Mouse (Mus musculus): ENCODE measurements around the gene Comt.

Comt gene

DNA sequence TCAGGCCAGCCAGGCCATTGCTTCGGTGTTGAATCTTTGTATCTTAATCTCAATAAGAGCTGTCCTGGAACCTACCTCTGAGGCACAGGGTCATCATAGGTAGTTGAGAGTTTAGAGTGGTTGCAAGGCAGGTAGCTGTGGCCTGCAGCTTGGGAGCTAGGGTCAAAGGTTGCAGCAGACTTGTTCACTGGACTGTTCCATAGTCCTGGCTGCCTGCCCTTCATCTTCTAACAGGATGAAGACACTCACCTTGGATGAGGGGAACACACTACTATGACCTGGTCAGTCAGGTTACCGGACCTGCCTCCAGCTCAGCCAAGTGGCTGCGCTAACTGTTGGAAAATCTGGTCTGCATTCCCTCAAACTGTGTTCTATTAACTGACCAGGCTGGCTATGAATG lies 35.5 kb downstream of the Comt start:
- no peak for DNase-seq (ENCODE audit: low read depth in 1 of 2, low spot score in 2 of 2)

- no peak for DNase-seq (ENCODE audit: low read depth in 1 of 2, low spot score in 2 of 2)
Observed at GRCm38 (mm10) chr16:18390399-18390798, 36.3 kb downstream of the Comt start.

DNA sequence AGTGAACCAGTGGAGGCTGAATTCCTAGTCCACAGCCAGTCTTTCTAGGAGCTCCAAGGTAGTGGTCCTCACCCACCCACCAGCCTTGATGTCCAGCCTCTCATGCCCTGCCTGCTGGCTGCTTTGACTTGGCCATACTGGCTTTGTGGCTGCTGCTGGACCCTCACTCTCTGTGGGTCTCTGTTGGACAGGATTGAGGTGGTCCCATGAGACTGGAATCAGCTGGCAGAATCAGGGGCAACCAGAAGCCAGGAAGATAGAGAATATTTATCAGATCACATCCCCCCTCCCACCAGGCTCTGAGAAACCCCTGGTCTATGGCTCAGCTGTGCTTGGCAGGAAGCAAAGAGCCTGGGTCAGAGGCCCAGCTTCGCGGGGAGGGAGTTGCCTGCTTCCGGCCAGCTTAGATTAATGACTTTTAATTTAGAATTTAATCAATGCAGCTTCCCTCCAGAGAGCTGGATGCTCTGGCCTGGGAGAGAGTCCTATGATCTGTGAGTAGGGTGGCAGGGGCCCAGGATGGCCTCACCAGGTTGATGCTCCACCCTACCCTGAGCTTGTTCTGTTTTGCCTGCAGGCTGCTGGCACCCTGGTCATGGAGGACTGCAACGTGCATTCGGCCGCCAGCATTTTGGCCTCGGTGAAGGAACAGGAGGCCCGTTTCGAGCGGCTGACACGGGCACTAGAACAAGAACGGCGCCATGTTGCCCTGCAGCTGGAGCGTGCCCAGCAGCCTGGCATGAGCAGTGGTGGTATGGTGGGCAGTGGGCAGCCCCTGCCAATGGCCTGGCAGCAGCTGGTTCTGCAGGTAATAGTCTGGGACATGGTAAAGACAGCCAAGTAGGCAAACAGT lies 37.8 kb downstream of the Comt start:
- DNase-seq (ENCODE audit: low read depth in 1 of 2, low spot score in 2 of 2): no peak

- DNase-seq (ENCODE audit: low read depth in 1 of 2, low spot score in 2 of 2): no peak
Observed at GRCm38 (mm10) chr16:18387704-18388582, 38.7 kb downstream of the Comt start.

- no peak for DNase-seq (ENCODE audit: low read depth in 1 of 2, low spot score in 2 of 2)
Observed at GRCm38 (mm10) chr16:18386972-18387371, 39.7 kb downstream of the Comt start.

GRCm38 (mm10) chr16:18386451-18386850 lies 40.2 kb downstream of the Comt start:
- DNase-seq (ENCODE audit: low read depth in 1 of 2, low spot score in 2 of 2): no peak

DNA sequence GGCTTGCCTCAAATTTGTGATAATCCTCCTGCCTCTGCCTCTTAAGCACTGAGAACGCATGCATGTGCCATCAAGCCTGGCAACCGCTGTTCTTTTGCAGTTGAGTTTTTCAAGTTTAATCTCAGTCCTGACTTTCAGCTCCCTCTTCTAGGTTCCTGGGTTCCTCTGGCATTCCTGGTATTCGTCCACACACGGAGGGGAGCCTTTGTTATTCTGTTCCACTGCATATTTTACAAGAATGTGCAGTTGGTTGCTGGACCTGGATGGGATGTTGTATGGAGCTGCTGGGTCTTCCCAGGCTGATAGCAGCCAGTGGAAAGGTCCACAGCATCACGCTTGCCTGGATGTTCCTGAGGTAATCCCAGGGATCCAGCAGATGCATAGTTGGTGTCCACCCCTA lies 41.2 kb downstream of the Comt start:
- no peak for DNase-seq (ENCODE audit: low read depth in 1 of 2, low spot score in 2 of 2)

- DNase-seq (ENCODE audit: low read depth in 1 of 2, low spot score in 2 of 2): no peak
Observed at GRCm38 (mm10) chr16:18384659-18385058, 42.0 kb downstream of the Comt start.

- DNase-seq (ENCODE audit: low read depth in 1 of 2, low spot score in 2 of 2): no peak
Observed at GRCm38 (mm10) chr16:18384211-18384610, 42.4 kb downstream of the Comt start.

DNA sequence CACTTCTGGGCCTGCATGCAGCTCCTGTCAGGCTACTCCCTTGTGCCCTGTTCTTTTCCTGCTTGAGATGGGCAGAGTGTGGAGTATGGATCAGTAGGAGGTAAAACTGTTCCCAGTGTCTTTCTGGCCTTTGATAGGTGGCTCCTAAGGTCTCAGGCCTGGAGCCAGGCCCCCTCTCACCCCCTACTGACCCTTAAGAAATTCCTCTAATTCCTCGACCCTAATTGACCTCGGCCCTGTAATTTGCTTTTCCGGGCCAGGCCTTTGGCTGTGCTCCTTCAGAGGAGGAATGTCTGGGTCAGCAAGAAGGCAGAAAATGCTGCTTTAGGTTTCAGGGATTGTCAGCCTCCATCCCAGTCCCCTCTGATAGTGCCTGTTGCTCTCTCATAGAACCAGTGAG lies 42.9 kb downstream of the Comt start:
- DNase-seq (ENCODE audit: low read depth in 1 of 2, low spot score in 2 of 2): no peak

GRCm38 (mm10) chr16:18383045-18383726 lies 43.5 kb downstream of the Comt start:
- no peak for DNase-seq (ENCODE audit: low read depth in 1 of 2, low spot score in 2 of 2)

- DNase-seq (ENCODE audit: low read depth in 1 of 2, low spot score in 2 of 2): no peak
Observed at GRCm38 (mm10) chr16:18381621-18382258, 44.9 kb downstream of the Comt start.

GRCm38 (mm10) chr16:18380495-18381063 lies 46.1 kb downstream of the Comt start:
- no peak for DNase-seq (ENCODE audit: low read depth in 1 of 2, low spot score in 2 of 2)

- DNase-seq (ENCODE audit: low read depth in 1 of 2, low spot score in 2 of 2): no peak
Observed at GRCm38 (mm10) chr16:18379338-18380001, 47.2 kb downstream of the Comt start.

GRCm38 (mm10) chr16:18378489-18378888 lies 48.2 kb downstream of the Comt start:
- DNase-seq (ENCODE audit: low read depth in 1 of 2, low spot score in 2 of 2): no peak

- no peak for DNase-seq (ENCODE audit: low read depth in 1 of 2, low spot score in 2 of 2)
Observed at GRCm38 (mm10) chr16:18377203-18377602, 49.4 kb downstream of the Comt start.

DNA sequence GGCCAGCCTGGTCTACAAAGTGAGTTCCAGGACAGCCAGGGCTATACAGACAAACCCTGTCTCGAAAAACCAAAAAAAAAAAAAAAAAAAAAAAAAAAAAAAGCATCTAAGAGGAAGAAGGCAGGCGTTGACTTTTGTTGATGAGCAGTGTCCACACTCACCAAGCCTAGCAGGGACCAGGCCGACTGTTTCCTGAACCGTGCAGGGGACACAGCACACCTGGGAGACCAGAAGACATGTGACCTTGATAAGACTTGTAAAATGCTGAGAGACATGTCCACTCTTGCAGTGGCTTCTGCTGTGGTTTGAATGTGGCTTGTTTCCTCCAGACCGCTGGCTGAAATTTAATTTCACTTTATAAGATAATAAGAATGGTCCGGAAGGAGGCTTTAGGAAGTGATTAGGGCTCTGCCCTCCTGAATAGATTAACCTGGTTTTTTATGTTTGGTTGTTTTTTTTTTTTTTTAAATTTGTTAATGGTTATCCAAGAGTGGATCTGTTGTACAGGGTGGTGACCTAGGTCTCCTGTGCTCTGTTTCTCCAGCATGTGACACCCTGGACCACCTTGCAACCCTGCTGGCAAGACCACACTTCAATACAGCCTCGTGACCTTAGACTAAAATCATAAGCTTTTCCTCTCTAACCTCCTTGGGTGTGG lies 50.2 kb downstream of the Comt start:
- DNase-seq (ENCODE audit: low read depth in 1 of 2, low spot score in 2 of 2): no peak

DNA sequence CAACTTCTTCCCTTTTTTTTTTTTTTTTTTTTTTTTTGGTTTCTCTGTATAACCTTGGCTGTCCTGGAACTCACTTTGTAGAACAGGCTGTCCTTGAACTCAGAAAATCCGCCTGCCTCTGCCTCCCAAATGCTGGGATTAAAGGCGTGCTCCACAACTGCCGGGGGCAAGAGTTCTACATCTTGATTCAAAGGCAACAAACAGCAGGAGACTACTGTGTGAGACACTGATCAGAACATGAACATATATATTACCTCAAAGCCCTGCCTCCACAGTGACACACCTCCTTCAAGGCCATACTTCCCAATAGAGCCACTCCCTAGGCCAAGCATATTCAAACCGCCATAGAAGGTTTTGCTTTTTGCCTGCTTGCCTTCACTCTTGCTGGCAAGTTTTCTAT lies 53.0 kb downstream of the Comt start:
- DNase-seq (ENCODE audit: low read depth in 1 of 2, low spot score in 2 of 2): no peak

GRCm38 (mm10) chr16:18370197-18370596 lies 56.5 kb downstream of the Comt start:
- DNase-seq (ENCODE audit: low read depth in 1 of 2, low spot score in 2 of 2): no peak

- no peak for DNase-seq (ENCODE audit: low read depth in 1 of 2, low spot score in 2 of 2)
Observed at GRCm38 (mm10) chr16:18366849-18367248, 59.8 kb downstream of the Comt start.

Data from monocyte, adult 2 months (primary cell).